16 mouse cellular contexts compared by ENCODE assay signal in the genomic region with DNA sequence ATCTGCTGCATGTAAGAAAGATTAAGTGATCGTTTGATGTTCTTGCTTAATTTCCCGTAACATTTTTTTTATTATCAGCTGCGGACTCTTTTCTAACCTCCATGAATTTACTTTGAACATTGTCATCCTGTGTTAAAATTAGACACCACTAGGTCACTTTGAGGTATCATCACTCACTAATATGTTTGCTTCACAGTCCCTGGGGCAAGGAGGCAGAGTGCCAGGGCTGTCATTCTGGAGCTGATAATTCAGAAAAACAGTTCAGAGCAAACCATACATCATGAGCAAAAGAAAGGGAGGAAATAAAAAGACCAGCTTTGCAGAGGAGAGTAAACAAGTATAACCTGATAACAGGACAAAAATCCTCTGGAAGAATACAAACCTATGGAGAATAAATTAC.
DNase-seq lines count a peak whose midpoint lies in the region; ATAC-seq lines count a peak whose summit lies in the region.
"Had no signal": no experiment of that assay in that cellular context is flagged by ENCODE, and none has a peak within 500 bp of the region (broad histone marks: within the 10 kb centered on the region; RNA-seq: fewer than 3 reads in every experiment).

No protein-coding gene starts in this region.

- WGBS in heart, embryonic 14.5 days: 16% methylated on average over 3 of the region's 3 CpGs
- 66% methylated on average over 3 of the region's 3 CpGs for WGBS in heart, embryonic 10.5 days
- WGBS in forebrain, embryonic 13.5 days: 86% methylated on average over 3 of the region's 3 CpGs

- H3K4me3 ChIP-seq in heart, embryonic 14.5 days (ENCODE audit: control insufficient read depth in 1 of 2, insufficient read depth in 1 of 2, low read depth in 1 of 2, low read length in 2 of 2): no peak overlapping the region
- no peak overlapping the region for H3K4me3 ChIP-seq in heart, embryonic 10.5 days
- H3K4me3 ChIP-seq in forebrain, embryonic 13.5 days: no peak overlapping the region
- H3K4me3 ChIP-seq: embryonic facial prominence, embryonic 15.5 days; forebrain, embryonic 12.5 days; lung, embryonic 15.5 days; midbrain, embryonic 13.5 days had no signal

- no peak for DNase-seq in heart, embryonic 10.5 days (ENCODE audit: low spot score)
- peak; percentile 22 for DNase-seq in kidney, postnatal 14 days
- DNase-seq in kidney, adult 11 months: no peak
- DNase-seq in brain, adult 2 months (ENCODE audit: low read depth, low spot score): peak; percentile 28
- DNase-seq in heart, postnatal 4 days: peak; percentile 47
- DNase-seq: cerebellum, adult 2 months; layer of hippocampus, adult 9-11 months; liver; right cerebral cortex, postnatal 4 days; thymus, adult 18-20 months had no signal

- H3K27ac ChIP-seq in heart, embryonic 14.5 days (replicated peaks in 1 of 2; ENCODE audit: control insufficient read depth in 1 of 2, insufficient read depth in 1 of 2, low read depth in 2 of 2, low read length in 2 of 2): peak overlapping the region in 1 of 2 experiments; percentile 67; a peak in 2 of 4 replicates
- H3K27ac ChIP-seq in heart, embryonic 10.5 days: no peak overlapping the region
- H3K27ac ChIP-seq in forebrain, embryonic 13.5 days: no peak overlapping the region
- H3K27ac ChIP-seq: embryonic facial prominence, embryonic 15.5 days; forebrain, embryonic 12.5 days; lung, embryonic 15.5 days; midbrain, embryonic 13.5 days had no signal

- peak overlapping the region; percentile 22; the same call in 1 of the 2 replicates for H3K4me2 ChIP-seq in heart, embryonic 14.5 days (ENCODE audit: low read length)
- H3K4me2 ChIP-seq in forebrain, embryonic 13.5 days: no peak overlapping the region
- H3K4me2 ChIP-seq: embryonic facial prominence, embryonic 15.5 days; forebrain, embryonic 12.5 days; lung, embryonic 15.5 days; midbrain, embryonic 13.5 days had no signal

- H3K36me3 ChIP-seq in heart, embryonic 14.5 days (ENCODE audit: control insufficient read depth, insufficient read depth, low read length): no peaks in the 10 kb centered on the region
- no peaks in the 10 kb centered on the region for H3K36me3 ChIP-seq in heart, embryonic 10.5 days
- no peaks in the 10 kb centered on the region for H3K36me3 ChIP-seq in forebrain, embryonic 13.5 days (ENCODE audit: poor library complexity, severe bottlenecking)
- H3K36me3 ChIP-seq: embryonic facial prominence, embryonic 15.5 days; forebrain, embryonic 12.5 days; lung, embryonic 15.5 days; midbrain, embryonic 13.5 days had no signal

- no peaks in the 10 kb centered on the region for H3K9me3 ChIP-seq in heart, embryonic 14.5 days (ENCODE audit: control insufficient read depth, low read length)
- H3K9me3 ChIP-seq in heart, embryonic 10.5 days: no peaks in the 10 kb centered on the region
- H3K9me3 ChIP-seq in forebrain, embryonic 13.5 days (replicated peaks): no peaks in the 10 kb centered on the region
- H3K9me3 ChIP-seq: embryonic facial prominence, embryonic 15.5 days; forebrain, embryonic 12.5 days; lung, embryonic 15.5 days; midbrain, embryonic 13.5 days had no signal

- peaks cover 17 to 49% of the 10 kb centered on the region in 2 experiments for H3K4me1 ChIP-seq in heart, embryonic 14.5 days (ENCODE audit: control insufficient read depth in 2 of 2, insufficient read depth in 2 of 2, low read length in 2 of 2)
- H3K4me1 ChIP-seq in heart, embryonic 10.5 days: peaks cover 25% of the 10 kb centered on the region
- H3K4me1 ChIP-seq in forebrain, embryonic 13.5 days: peaks cover 6% of the 10 kb centered on the region; the same call in 1 of the 2 replicates
- H3K4me1 ChIP-seq: embryonic facial prominence, embryonic 15.5 days; forebrain, embryonic 12.5 days had no signal

- ATAC-seq in heart, embryonic 14.5 days (ENCODE audit: insufficient number of reproducible peaks, insufficient read depth, low FRiP score, low read depth): no peak
- no peak for ATAC-seq in forebrain, embryonic 13.5 days
- ATAC-seq: midbrain, embryonic 13.5 days had no signal

- no peak overlapping the region for H3K9ac ChIP-seq in heart, embryonic 14.5 days (ENCODE audit: low read length)
- no peak overlapping the region for H3K9ac ChIP-seq in forebrain, embryonic 13.5 days
- H3K9ac ChIP-seq: embryonic facial prominence, embryonic 15.5 days; forebrain, embryonic 12.5 days; lung, embryonic 15.5 days; midbrain, embryonic 13.5 days had no signal

- no peaks in the 10 kb centered on the region for H3K27me3 ChIP-seq in heart, embryonic 14.5 days (ENCODE audit: control insufficient read depth, insufficient read depth, low read length)
- H3K27me3 ChIP-seq in heart, embryonic 10.5 days (ENCODE audit: insufficient read depth, poor library complexity, severe bottlenecking): no peaks in the 10 kb centered on the region
- no peaks in the 10 kb centered on the region for H3K27me3 ChIP-seq in forebrain, embryonic 13.5 days
- H3K27me3 ChIP-seq: embryonic facial prominence, embryonic 15.5 days; forebrain, embryonic 12.5 days; lung, embryonic 15.5 days; midbrain, embryonic 13.5 days had no signal

Comparison
In these comparisons a context has a peak if more than half of its experiments do, and no peak if none do; other contexts are left out.
1. DNase-seq: peak in kidney, postnatal 14 days (single experiment), brain, adult 2 months (single experiment) and heart, postnatal 4 days (single experiment); none in heart, embryonic 10.5 days (single experiment) and kidney, adult 11 months (single experiment).